Comparison of ENCODE assay signal across 8 mouse cellular contexts in genomic region chr9:48986616-48987141, GRCm38 (mm10). TPM values are rescaled to one million over a fixed set of nuclear protein-coding genes. Genes with fewer than 3 reads are reported as not detected.
A peak's percentile ranks its signal among the peaks of the same experiment; 100 is the strongest.
DNase-seq lines count a peak whose midpoint lies in the region; ATAC-seq and TF ChIP-seq lines count a peak whose summit lies in the region.
"Had no signal": no experiment of that assay in that cellular context is flagged by ENCODE, and none has a peak within 500 bp of the region (broad histone marks: within the 10 kb centered on the region; RNA-seq: fewer than 3 reads in every experiment).

No protein-coding gene starts in this region.

- no peak for TF ChIP-seq EP300 in ES-Bruce4 (IDR thresholded peaks at IDR 0.05; ENCODE audit: insufficient read depth, low read depth, low read length)

- H3K4me1 ChIP-seq in ES-Bruce4 (ENCODE audit: control insufficient read depth, insufficient read depth, low read length): no peaks in the 10 kb centered on the region
- H3K4me1 ChIP-seq in forebrain, embryonic 10.5 days: peaks cover 61% of the 10 kb centered on the region
- peaks cover 25% of the 10 kb centered on the region for H3K4me1 ChIP-seq in midbrain, embryonic 14.5 days (ENCODE audit: control insufficient read depth, insufficient read depth, low read length)

- ATAC-seq in midbrain, embryonic 14.5 days (ENCODE audit: low FRiP score, low TSS enrichment): no peak
- ATAC-seq in inflammation-experienced regulatory T-cells, adult 6 months: no peak

- peak; percentile 34 for DNase-seq in 3T3-L1 (ENCODE audit: low read depth, low spot score)
- no peak for DNase-seq in forebrain, embryonic 10.5 days (ENCODE audit: extremely low spot score, low spot score)
- peak; percentile 27 to 37 for DNase-seq in heart, postnatal 36 days
- DNase-seq in midbrain, embryonic 14.5 days: peak; percentile 38
- DNase-seq in right cerebral cortex, postnatal 4 days: no peak

- peak overlapping the region; percentile 76 for H3K4me3 ChIP-seq in ES-Bruce4 (ENCODE audit: low read depth, low read length)
- peak overlapping the region; percentile 74 for H3K4me3 ChIP-seq in forebrain, embryonic 10.5 days
- H3K4me3 ChIP-seq in midbrain, embryonic 14.5 days (replicated peaks; ENCODE audit: low read depth, low read length): peak overlapping the region; percentile 14; the same call in 1 of the 2 replicates

- H3K27me3 ChIP-seq in ES-Bruce4 (ENCODE audit: control insufficient read depth, insufficient read depth, low read length, poor library complexity, severe bottlenecking): no peaks in the 10 kb centered on the region
- no peaks in the 10 kb centered on the region for H3K27me3 ChIP-seq in forebrain, embryonic 10.5 days (ENCODE audit: poor library complexity, severe bottlenecking)
- no peaks in the 10 kb centered on the region for H3K27me3 ChIP-seq in midbrain, embryonic 14.5 days (ENCODE audit: control insufficient read depth, insufficient read depth, low read length)

- H3K9ac ChIP-seq in ES-Bruce4 (ENCODE audit: low read depth, poor library complexity, severe bottlenecking): peak overlapping the region; percentile 87
- no peak overlapping the region for H3K9ac ChIP-seq in midbrain, embryonic 14.5 days (replicated peaks; ENCODE audit: low read length)

- no peaks in the 10 kb centered on the region for H3K36me3 ChIP-seq in ES-Bruce4 (ENCODE audit: control insufficient read depth, insufficient read depth, low read length, poor library complexity, severe bottlenecking)
- H3K36me3 ChIP-seq in forebrain, embryonic 10.5 days (replicated peaks): peaks cover 28% of the 10 kb centered on the region
- no peaks in the 10 kb centered on the region for H3K36me3 ChIP-seq in midbrain, embryonic 14.5 days (ENCODE audit: control insufficient read depth, insufficient read depth, low read length)

- no peaks in the 10 kb centered on the region; the same call in 1 of the 2 replicates for H3K9me3 ChIP-seq in ES-Bruce4 (replicated peaks; ENCODE audit: control insufficient read depth, insufficient read depth, low read length, poor library complexity, severe bottlenecking)
- H3K9me3 ChIP-seq in forebrain, embryonic 10.5 days: no peaks in the 10 kb centered on the region
- no peaks in the 10 kb centered on the region for H3K9me3 ChIP-seq in midbrain, embryonic 14.5 days (ENCODE audit: control insufficient read depth, low read length)

- peak overlapping the region; percentile 89 for H3K27ac ChIP-seq in ES-Bruce4 (ENCODE audit: insufficient read depth, low read length)
- no peak overlapping the region for H3K27ac ChIP-seq in forebrain, embryonic 10.5 days
- no peak overlapping the region for H3K27ac ChIP-seq in midbrain, embryonic 14.5 days (replicated peaks; ENCODE audit: low read depth, low read length)

- intact Hi-C loops in heart, postnatal 36 days (cut with DNase I): loop anchor here (5.0 to 10.0 kb wide), 2 partner anchors 66 to 492 kb away; partner anchors contain the start of genes Gm5617 and Rbm7

- TF ChIP-seq POLR2A in ES-Bruce4 (IDR thresholded peaks at IDR 0.05; ENCODE audit: insufficient read depth, low read length): no peak

- peak overlapping the region; percentile 71 for H3K4me2 ChIP-seq in midbrain, embryonic 14.5 days (ENCODE audit: low read length)

- WGBS in forebrain, embryonic 10.5 days: 17% methylated on average over 7 of the region's 7 CpGs
- 16% methylated on average over 7 of the region's 7 CpGs for WGBS in midbrain, embryonic 14.5 days

- TF ChIP-seq CTCF in ES-Bruce4 (IDR thresholded peaks at IDR 0.05; ENCODE audit: low read depth, low read length): no peak

RNA-seq across cellular contexts. Expression of gene Usp28, which starts 1.5 kb away (rescaled TPM):
- polyA plus RNA-seq in ES-Bruce4 (2011; ENCODE audit: insufficient read depth, insufficient read length, low read depth, missing spikeins): 134 and 157 TPM in 2 replicates
- polyA plus RNA-seq in forebrain, embryonic 10.5 days (2016; fragmentation: Nextera tagmentation; extraction: Ambion mirVana): 56.2 and 56.4 TPM in 2 replicates
- 100 to 1,000 TPM; 137 to 152 TPM for total RNA-seq in heart, postnatal 36 days (2021)
- 24.3 and 33.4 TPM in 2 replicates for polyA plus RNA-seq in midbrain, embryonic 14.5 days (2014; fragmentation: Nextera tagmentation; extraction: Ambion mirVana)
- polyA plus RNA-seq in inflammation-experienced regulatory T-cells, adult 6 months (2017; shearing (Covaris generic)): 10 to 100 TPM; 23.7 to 41.2 (median 37.0) TPM

RNA-seq across cellular contexts. Expression of gene Htr3b, which starts 21.9 kb away (rescaled TPM):
- not detected in 2 replicates for polyA plus RNA-seq in ES-Bruce4 (2011; ENCODE audit: insufficient read depth, insufficient read length, low read depth, missing spikeins)
- polyA plus RNA-seq in forebrain, embryonic 10.5 days (2016; fragmentation: Nextera tagmentation; extraction: Ambion mirVana): 1.6 and 1.8 TPM in 2 replicates
- not detected for total RNA-seq in heart, postnatal 36 days (2021)
- 0.15 TPM in 1 of 2 replicates, not detected in the other for polyA plus RNA-seq in midbrain, embryonic 14.5 days (2014; fragmentation: Nextera tagmentation; extraction: Ambion mirVana)
- not detected for polyA plus RNA-seq in inflammation-experienced regulatory T-cells, adult 6 months (2017; shearing (Covaris generic))
- total RNA-seq: common myeloid progenitor, adult 5-6 weeks had no signal

Comparison
In these comparisons a context has a peak if more than half of its experiments do, and no peak if none do; other contexts are left out.
1. DNase-seq: peak in 3T3-L1 (single experiment), heart, postnatal 36 days (2 of 2) and midbrain, embryonic 14.5 days (single experiment); none in forebrain, embryonic 10.5 days (single experiment) and right cerebral cortex, postnatal 4 days (single experiment).
2. H3K4me3 ChIP-seq: peak in every context shown above with its lines; median percentile 76 in ES-Bruce4; 74 in forebrain, embryonic 10.5 days; 14 in midbrain, embryonic 14.5 days.